Mouse (Mus musculus) forebrain, embryonic 10.5 days (tissue): ENCODE measurements around the gene Cpt1a. TPM values are rescaled to one million over a fixed set of nuclear protein-coding genes. Genes with fewer than 3 reads are reported as not detected.
A peak's percentile ranks its signal among the peaks of the same experiment; 100 is the strongest.

ENCODE experiments used
- DNase-seq: peaks from one replicate; pipeline ENCODE4 v3.0.0-alpha.2; 2017; ENCODE audit warnings: low spot score; ENCODE audit errors: extremely low spot score
- H3K27ac ChIP-seq: fragments of 300-500 bp; sonication (generic); 2 replicates; pipeline ENCODE4 v1.5.1; 2016; ENCODE audit warnings: mild to moderate bottlenecking
- H3K27me3 ChIP-seq: fragments of 300-500 bp; sonication (generic); 2 replicates; pipeline ENCODE4 v1.6.1; 2016; ENCODE audit warnings: mild to moderate bottlenecking; ENCODE audit not compliant: poor library complexity, severe bottlenecking
- H3K36me3 ChIP-seq: fragments of 300-500 bp; sonication (generic); replicated peaks from 2 replicates; pipeline ENCODE4 v1.6.1; 2016; ENCODE audit warnings: mild to moderate bottlenecking, moderate library complexity
- H3K4me1 ChIP-seq: fragments of 300-500 bp; sonication (generic); 2 replicates; pipeline ENCODE4 v1.6.1; 2016
- H3K4me3 ChIP-seq: fragments of 300-500 bp; sonication (generic); 2 replicates; pipeline ENCODE4 v1.5.1; 2016; ENCODE audit warnings: mild to moderate bottlenecking, moderate library complexity
- H3K9me3 ChIP-seq: fragments of 300-500 bp; sonication (generic); 2 replicates; pipeline ENCODE4 v1.6.1; 2016; ENCODE audit warnings: mild to moderate bottlenecking, moderate library complexity
- whole genome bisulfite sequencing: fragments of 180-500 bp; shearing (Covaris S2); methylation state at CpG from one replicate; pipeline ENCODE4 v1.1.7; 2016; 5-methylcytosine and 5-hydroxymethylcytosine counted together
- polyA plus RNA-seq: library from polyadenylated mRNA; unstranded; fragments of >200 nt; fragmentation: Nextera tagmentation; extraction: Ambion mirVana; gene quantifications from 2 replicates; pipeline ENCODE4 v1.2.1, GENCODE M21; 2016

The Cpt1a gene
- polyA plus RNA-seq, 1 experiment from 2014 or later, result 5.5 TPM

GRCm38 (mm10) chr19:3307175-3307949 is 14.8 kb upstream of the Cpt1a start:
- Histone ChIP-seq H3K4me3 (no peak overlapping the region), H3K27me3 (no peaks in the 10 kb centered on the region), H3K9me3 (no peaks in the 10 kb centered on the region), H3K4me1 (no peaks in the 10 kb centered on the region), H3K27ac (no peak overlapping the region), H3K36me3 (no peaks in the 10 kb centered on the region)
- no peak for DNase-seq
- 48% methylated on average over 16 of the region's 16 CpGs for WGBS

GRCm38 (mm10) chr19:3319341-3319740 is 2.8 kb upstream of the Cpt1a start:
- Histone ChIP-seq H3K36me3 (no peaks in the 10 kb centered on the region), H3K9me3 (no peaks in the 10 kb centered on the region), H3K4me1 (peaks cover 30% of the 10 kb centered on the region), H3K27me3 (peaks cover 54% of the 10 kb centered on the region), H3K4me3 (no peak overlapping the region), H3K27ac (no peak overlapping the region)
- no peak for DNase-seq
- WGBS, result 88% methylated on average over 2 of the region's 2 CpGs

- no peaks in the 10 kb centered on the region for H3K9me3 ChIP-seq
- no peak overlapping the region for H3K4me3 ChIP-seq
- no peak overlapping the region for H3K27ac ChIP-seq
- H3K27me3 ChIP-seq, result peaks cover 59% of the 10 kb centered on the region
- no peaks in the 10 kb centered on the region for H3K36me3 ChIP-seq
- no peak for DNase-seq
- 82% methylated on average over 7 of the region's 7 CpGs for WGBS
- peaks cover 37% of the 10 kb centered on the region for H3K4me1 ChIP-seq
These were observed 2.0 kb upstream of the Cpt1a start for GRCm38 (mm10) chr19:3320086-3320485.

- Histone ChIP-seq H3K27me3 (peaks cover 59% of the 10 kb centered on the region), H3K4me1 (peaks cover 44% of the 10 kb centered on the region), H3K9me3 (no peaks in the 10 kb centered on the region), H3K36me3 (no peaks in the 10 kb centered on the region), H3K27ac (no peak overlapping the region), H3K4me3 (no peak overlapping the region)
- no peak for DNase-seq
- WGBS, result 72% methylated on average over 3 of the region's 3 CpGs
These were observed 1.3 kb upstream of the Cpt1a start for GRCm38 (mm10) chr19:3320801-3321200.

GRCm38 (mm10) chr19:3321617-3322016 is 517 bp upstream of the Cpt1a start:
- no peaks in the 10 kb centered on the region for H3K36me3 ChIP-seq
- H3K4me3 ChIP-seq, result no peak overlapping the region
- H3K9me3 ChIP-seq, result no peaks in the 10 kb centered on the region
- H3K4me1 ChIP-seq, result peaks cover 52% of the 10 kb centered on the region
- no peak overlapping the region for H3K27ac ChIP-seq
- WGBS, result 8% methylated on average over 11 of the region's 11 CpGs
- H3K27me3 ChIP-seq, result peaks cover 67% of the 10 kb centered on the region
- no peak for DNase-seq

GRCm38 (mm10) chr19:3323201-3323621 is 1.1 kb downstream of the Cpt1a start:
- under 1% methylated on average over 47 of the region's 47 CpGs for WGBS
- H3K4me3 ChIP-seq, result peak overlapping the region; percentile 65
- DNase-seq, result peak; percentile 78
- peak overlapping the region; percentile 76 for H3K27ac ChIP-seq
- H3K27me3 ChIP-seq, result peaks cover 73% of the 10 kb centered on the region
- no peaks in the 10 kb centered on the region for H3K36me3 ChIP-seq
- peaks cover 53% of the 10 kb centered on the region for H3K4me1 ChIP-seq
- H3K9me3 ChIP-seq, result no peaks in the 10 kb centered on the region

GRCm38 (mm10) chr19:3323753-3324270 is 1.7 kb downstream of the Cpt1a start:
- Histone ChIP-seq H3K4me1 (peaks cover 53% of the 10 kb centered on the region), H3K36me3 (no peaks in the 10 kb centered on the region), H3K27ac (peak overlapping the region; percentile 76), H3K27me3 (peaks cover 70% of the 10 kb centered on the region), H3K4me3 (peak overlapping the region; percentile 65), H3K9me3 (no peaks in the 10 kb centered on the region)
- WGBS, result 1% methylated on average over 34 of the region's 34 CpGs
- DNase-seq, result peak; percentile 54

GRCm38 (mm10) chr19:3324271-3324811 is 2.2 kb downstream of the Cpt1a start:
- Histone ChIP-seq H3K27me3 (peaks cover 68% of the 10 kb centered on the region), H3K9me3 (no peaks in the 10 kb centered on the region), H3K4me1 (peaks cover 53% of the 10 kb centered on the region), H3K27ac (peak overlapping the region; percentile 86; the same call in 1 of the 2 replicates), H3K36me3 (no peaks in the 10 kb centered on the region), H3K4me3 (peak overlapping the region; percentile 65)
- peak; percentile 40 for DNase-seq
- WGBS, result 5% methylated on average over 17 of the region's 17 CpGs

- WGBS, result under 1% methylated on average over 59 of the region's 59 CpGs
- Histone ChIP-seq H3K27me3 (peaks cover 61% of the 10 kb centered on the region), H3K27ac (peak overlapping the region; percentile 86), H3K4me1 (peaks cover 53% of the 10 kb centered on the region), H3K9me3 (no peaks in the 10 kb centered on the region), H3K36me3 (no peaks in the 10 kb centered on the region), H3K4me3 (peak overlapping the region; percentile 65)
- peak; percentile 91 for DNase-seq
These were observed 3.0 kb downstream of the Cpt1a start for GRCm38 (mm10) chr19:3324931-3325711.

- Histone ChIP-seq H3K9me3 (no peaks in the 10 kb centered on the region), H3K27ac (peak overlapping the region; percentile 86), H3K36me3 (no peaks in the 10 kb centered on the region), H3K4me1 (peaks cover 53% of the 10 kb centered on the region), H3K4me3 (peak overlapping the region; percentile 65), H3K27me3 (peaks cover 56% of the 10 kb centered on the region)
- peak; percentile 21 for DNase-seq
- WGBS, result 32% methylated on average over 15 of the region's 15 CpGs
These were observed 3.8 kb downstream of the Cpt1a start for GRCm38 (mm10) chr19:3325771-3326478.

GRCm38 (mm10) chr19:3326479-3327047 is 4.4 kb downstream of the Cpt1a start:
- 88% methylated on average over 12 of the region's 12 CpGs for whole genome bisulfite sequencing
- Histone ChIP-seq H3K4me3 (0 out of 2 replicates have a peak overlapping the region, but pooled peaks have one; percentile 65), H3K36me3 (no peaks in the 10 kb centered on the region), H3K27ac (peak overlapping the region; percentile 86; the same call in 1 of the 2 replicates), H3K27me3 (peaks cover 50% of the 10 kb centered on the region), H3K4me1 (peaks cover 50% of the 10 kb centered on the region), H3K9me3 (no peaks in the 10 kb centered on the region)
- DNase-seq, result no peak

GRCm38 (mm10) chr19:3333247-3333646 is 11.1 kb downstream of the Cpt1a start:
- no peaks in the 10 kb centered on the region for H3K36me3 ChIP-seq
- WGBS, result 86% methylated on average over 6 of the region's 6 CpGs
- H3K27ac ChIP-seq, result no peak overlapping the region
- DNase-seq, result no peak
- H3K4me3 ChIP-seq, result no peak overlapping the region
- H3K27me3 ChIP-seq, result 0 out of 2 replicates have a peak, but pooled peaks cover 3% of the 10 kb centered on the region
- H3K4me1 ChIP-seq, result peaks cover 16% of the 10 kb centered on the region
- no peaks in the 10 kb centered on the region for H3K9me3 ChIP-seq
